Mouse (Mus musculus) megakaryocyte, embryonic 14.5 days (primary cell): ENCODE measurements at regions not wholly inside any gene's neighbourhood (a gene's known extent, or its start where the extent isn't known, plus 50 kb on each side); places are given as distances from the start of the nearest gene placed in this dataset.

Source experiments
- FLI1 ChIP-seq: IDR thresholded peaks from 2 replicates; pipeline ENCODE4 v1.6.1; 2012; ENCODE audit warnings: low read length, inconsistent platforms, mixed read lengths
- GATA1 ChIP-seq: IDR thresholded peaks from 3 replicates; pipeline ENCODE4 v1.6.1; 2012; ENCODE audit warnings: mixed read lengths, low read length, inconsistent platforms, borderline replicate concordance

GRCm38 (mm10) chr12:39526535-39527215 is 511.1 kb downstream of the Arl4a start:
- no peak for TF ChIP-seq GATA1
- TF ChIP-seq FLI1 = no peak
